Mouse (Mus musculus): Measurements from ENCODE around the gene Cnot11. TPM values are rescaled to one million over a fixed set of nuclear protein-coding genes. Genes with fewer than 3 reads are reported as not detected.

Gene Cnot11
- total RNA-seq, 2 experiments from 2014 or later: 20.0 to 20.3 TPM

DNA sequence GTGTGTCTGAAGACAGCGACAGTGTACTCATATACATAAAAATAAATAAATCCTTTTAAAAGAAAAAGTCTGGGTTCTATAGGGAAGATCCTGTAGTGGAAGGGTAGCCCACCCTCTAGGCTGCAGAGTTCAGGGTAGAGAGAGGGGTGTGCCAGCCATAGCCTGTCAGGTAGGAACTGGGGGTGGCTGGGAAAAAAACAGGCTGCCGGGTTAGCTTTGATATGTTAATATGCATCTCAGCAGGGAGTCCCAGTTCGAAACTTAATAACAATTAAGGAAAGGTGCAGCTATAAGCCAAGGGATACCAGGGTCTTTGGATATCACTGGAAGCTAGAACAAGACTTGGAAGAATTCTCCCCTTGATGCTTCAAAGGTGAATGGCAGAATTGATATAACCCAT, 875 bp upstream of the Cnot11 start:
- no peak for DNase-seq

DNA sequence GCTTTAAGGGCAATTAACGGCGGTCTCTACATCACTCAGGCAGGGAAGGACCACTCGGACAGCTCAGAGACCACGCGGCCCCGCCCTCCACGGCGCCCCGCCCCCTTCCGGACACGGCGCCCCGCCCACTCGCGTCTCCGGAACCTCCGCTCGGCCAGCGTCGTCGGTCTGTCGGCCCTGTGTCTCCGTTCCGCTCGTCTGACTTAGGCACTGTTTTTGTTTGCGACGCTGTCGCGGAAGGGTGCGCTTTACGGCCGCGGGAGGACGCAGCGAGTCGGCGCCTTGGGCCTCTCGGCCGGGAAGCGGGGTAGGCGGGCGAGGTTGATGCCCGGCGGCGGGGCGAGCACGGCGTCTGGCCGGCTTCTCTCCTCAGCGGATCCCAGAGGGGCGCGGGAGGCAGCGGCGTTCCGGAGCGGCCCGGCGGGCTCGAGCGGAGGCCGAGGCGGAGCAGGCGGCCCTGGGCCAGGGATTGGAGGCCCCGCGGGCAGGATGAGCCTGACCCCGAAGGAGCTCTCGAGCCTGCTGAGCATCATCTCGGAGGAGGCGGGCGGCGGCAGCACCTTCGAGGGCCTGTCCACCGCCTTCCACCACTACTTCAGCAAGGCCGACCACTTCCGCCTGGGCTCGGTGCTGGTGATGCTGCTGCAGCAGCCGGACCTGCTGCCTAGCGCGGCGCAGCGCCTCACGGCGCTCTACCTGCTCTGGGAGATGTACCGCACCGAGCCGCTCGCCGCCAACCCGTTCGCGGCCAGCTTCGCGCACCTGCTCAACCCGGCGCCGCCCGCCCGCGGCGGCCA, 921 bp downstream of the Cnot11 start:
- DNase-seq: peak; percentile 98

DNA sequence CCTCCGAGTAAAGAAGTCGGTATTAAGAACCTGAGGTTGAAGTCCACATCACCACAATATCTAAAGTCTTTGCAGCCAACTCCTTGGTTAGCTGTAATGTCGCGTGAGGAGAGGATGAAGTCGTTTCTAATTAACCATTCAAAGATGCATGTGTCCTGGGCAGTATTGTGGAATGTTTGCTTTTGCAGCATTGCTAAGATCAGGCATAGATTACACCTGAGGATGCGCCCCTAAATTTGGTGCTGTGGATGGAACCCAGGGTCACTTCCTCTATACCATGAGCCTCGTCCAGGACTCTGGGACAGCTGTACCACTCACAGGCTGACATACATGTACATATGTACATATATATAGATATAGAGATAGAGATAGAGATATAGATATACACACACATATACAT, 1.9 kb downstream of the Cnot11 start:
- no peak for DNase-seq

DNA sequence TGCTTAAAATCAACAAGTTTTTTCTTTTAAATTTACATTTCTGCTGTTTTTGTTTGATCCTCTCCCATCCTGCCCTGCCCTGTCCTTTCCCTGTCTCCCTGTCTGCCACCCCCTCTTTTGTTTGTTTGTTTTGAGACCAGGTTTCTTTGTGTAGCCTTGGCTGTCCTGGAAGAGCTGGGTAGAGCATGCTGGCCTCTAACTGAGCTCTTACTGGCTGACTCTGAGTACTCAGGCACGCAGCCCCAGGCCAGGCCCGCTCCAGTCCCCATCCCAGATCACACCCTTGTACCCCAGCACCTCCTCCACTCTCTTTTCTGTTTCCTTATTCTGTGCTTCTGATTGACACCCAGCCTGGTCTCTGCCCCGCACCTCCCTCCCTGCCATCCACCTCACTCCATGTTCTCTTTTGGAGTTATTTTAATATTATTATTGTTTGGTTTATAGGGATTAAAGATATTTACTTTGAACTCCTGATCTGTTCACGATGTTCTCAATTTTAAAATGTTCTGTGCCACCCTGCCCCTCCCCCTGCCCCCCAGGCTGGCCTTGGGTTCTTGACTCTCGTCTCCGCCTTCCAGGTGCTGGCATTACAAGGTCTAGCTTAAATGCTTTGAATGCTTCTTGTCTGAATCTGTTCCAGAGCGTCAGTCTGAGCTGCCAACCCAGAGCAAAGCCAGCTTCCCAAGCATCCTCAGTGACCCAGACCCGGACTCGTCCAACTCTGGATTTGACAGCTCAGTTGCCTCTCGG, 3.0 kb downstream of the Cnot11 start:
- DNase-seq: peak; percentile 10 to 48

DNA sequence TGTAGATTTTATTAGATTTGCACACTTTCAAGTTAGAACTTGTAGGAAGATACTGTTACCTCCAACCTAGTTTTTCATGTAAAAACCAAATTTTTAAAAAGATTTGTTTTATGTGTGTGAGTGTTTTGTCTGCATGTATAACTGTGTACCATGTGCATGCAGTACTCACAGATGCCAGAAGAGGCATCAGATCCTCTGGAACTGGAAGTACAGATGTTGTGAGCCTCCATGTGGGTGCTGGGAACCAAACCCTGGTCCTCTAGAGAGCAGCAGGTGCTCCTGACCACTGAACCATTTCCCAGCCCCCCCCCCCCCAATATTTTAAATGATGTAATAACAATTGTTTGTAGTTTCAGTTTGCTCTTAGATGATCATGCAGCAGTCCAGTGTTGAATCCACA, 5.8 kb downstream of the Cnot11 start:
- no peak for DNase-seq

DNA sequence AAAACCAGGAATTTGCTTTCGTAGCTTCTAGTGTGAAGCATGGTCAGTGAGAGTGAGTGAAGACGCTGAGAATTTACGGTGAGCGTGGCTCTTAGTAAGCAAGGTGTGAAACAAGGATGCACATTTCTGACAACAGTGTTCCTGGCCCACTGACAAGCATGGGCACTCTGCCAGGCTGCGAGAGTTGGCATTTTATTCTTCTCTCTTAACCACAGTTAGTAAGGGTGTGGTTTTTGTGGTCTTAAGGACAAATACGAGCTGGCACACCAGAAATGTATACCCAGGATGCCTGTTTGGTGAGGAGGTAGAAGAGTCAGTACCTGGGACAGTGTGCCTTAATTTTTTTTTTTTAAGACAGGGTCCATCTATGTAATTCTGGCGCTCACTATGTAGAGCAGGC, 10.8 kb downstream of the Cnot11 start:
- no peak for DNase-seq

DNA sequence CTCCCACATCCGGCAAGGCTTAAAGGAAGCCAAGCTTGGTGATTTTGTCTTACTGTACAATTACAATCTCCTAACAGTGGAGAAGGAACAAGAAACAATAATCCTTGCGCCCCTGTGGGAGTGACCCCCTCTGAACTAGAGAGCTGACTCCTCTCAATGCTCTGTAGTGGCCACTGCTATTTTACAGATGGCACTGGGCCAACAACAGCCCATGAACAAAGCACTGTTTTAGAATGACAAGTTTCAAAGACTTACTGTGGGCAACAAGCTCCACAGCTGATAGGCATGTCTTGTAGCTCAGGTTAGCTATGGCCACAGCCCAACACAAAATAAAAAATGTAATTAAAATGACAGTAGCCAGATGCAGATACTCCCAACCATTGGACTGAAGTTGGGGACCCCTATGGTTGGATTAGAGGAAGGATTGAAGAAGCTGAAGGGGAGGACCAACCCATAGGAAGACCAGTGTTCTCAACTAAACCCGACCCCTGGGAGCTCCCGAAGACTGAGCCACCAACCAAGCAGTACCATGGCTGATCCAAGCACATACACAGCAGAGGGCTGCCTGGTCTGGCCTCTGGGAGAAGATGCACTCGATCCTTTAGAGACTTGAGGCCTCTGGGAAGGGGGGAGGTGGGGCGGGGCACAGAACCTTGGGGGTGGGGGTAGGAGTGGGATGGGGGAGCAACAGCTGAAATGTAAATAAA, 11.5 kb downstream of the Cnot11 start:
- no peak for DNase-seq

DNA sequence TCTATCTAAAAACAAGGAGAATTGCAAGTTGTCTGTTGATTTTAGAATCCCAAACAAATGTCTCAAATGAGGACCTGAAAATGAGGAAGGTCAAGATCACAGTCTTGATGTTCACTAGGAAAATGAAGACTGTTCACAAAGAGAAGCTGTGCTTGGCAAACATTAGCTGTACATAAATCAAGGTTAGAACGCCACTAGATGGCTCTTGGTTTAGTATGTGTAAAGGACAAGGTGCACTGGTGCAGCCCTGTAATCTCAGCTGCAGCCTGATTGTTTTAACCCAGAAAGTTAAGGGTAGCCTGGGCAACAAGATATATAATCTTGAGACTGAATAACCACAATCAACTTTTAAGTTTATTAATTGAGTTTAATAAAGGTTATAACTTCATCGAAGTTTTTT, 12.4 kb downstream of the Cnot11 start:
- no peak for DNase-seq

DNA sequence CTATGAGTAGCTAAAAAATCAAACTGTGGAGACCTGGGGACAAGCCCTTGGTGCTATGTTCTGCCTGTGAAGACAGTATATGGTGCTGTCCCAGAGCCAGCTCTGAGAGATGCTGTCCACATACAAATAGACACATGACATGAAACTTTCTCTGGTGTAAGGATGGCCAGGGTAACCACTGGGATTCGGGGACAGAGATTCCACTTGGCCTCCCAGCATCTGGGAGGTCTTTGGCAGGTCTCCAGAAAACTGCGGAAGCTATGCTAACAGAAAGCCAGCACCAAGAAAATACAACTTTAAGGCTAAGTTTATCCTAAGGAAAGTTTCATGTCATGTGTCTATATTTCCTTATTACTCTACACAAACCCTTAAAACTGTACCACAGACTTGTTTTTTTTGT, 15.0 kb downstream of the Cnot11 start:
- DNase-seq: no peak

DNA sequence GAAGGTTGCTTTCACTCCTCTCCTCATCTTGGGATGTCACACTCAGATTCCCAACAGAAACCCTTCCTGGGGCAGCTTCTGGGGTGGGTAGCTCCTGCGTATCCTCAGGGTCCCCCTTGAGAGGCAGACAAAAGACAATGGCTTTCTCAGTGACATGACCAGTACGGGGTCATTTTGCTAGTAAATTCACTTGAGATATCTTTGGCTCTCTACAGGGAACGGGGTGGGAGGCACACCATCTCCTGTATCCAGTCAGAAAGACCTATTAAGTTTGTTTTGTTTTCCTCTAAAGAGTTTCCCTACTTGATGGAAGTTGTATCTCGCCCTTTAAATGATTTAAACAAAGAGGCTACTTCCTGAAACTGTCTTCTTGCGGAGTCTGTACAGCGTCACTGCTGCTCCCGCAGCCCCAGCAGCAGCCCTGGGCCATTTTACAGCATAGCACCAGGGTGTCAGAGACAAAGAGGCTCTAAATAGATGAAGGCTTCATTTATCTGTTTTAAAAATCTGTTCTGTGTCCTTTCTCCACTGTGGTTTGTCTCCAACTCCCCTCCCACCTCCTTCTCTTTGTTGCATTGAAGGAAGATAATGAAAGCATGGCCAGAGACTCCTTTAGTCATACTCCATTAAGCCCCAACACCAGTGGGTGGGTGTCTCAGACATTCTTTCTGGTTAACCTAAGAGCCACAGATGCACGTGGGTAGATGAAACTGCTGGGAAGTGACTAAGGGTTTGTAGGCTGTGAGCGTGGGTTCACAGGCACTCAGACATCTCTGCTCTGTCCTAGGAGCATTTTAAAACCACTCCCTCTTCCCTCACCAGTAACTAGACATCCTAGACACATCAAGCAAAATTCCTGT, 21.0 kb downstream of the Cnot11 start:
- no peak for DNase-seq

DNA sequence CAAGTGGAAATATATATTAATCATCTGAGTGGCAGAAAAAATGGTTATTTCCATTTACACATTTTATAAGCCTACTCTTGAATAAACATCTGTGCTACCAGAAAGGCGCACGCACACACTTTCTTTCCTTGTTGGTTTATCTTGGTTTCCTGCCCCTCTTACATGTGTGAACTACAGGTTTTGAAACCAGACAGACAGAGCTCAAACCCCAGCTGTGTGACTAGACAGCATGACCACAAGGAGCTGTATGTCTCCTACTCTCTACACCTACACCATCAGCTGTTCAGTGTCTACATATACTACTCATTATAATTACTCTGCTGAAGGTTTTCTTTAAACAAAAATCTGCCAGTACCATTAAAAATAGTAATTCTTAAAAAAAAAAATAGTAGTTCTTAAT, 24.2 kb downstream of the Cnot11 start:
- no peak for DNase-seq

DNA sequence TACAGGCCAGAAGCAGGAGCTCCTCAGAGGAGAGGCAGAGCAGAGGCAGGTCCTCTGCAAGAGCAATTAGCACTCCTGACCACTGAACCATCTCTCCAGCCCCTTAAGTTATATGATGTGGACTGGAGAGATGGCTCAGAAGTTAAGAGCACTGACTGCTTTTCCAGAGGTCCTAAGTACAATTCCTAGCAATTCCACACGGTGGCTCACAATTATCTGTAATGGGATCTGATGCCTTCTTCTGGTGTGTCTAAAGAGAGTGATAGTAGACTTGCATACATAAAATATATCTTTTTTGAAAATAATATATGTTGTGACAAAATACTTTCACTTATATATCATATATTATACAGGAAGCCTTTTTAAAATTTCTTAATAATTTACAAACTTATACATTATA, 27.1 kb downstream of the Cnot11 start:
- DNase-seq: no peak

DNA sequence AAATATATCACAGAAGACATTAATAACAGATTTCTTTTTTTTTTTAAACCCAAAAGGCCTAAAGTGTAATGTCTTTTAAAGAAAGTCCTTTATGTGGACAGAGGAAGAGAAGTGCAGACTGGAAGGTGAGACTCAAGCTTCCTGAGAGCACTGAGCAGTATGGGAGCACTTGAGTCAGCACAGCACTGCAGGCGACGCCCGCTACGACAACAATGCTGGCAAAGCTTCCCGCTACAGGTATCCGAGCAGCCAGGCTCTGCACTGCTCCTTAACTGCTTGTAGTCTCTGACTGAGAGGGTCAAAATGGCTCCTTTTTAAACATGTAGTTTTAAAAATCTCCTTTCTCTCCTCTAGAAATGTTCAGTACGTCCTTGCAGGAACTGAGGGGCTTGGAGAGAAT, 28.4 kb downstream of the Cnot11 start:
- DNase-seq: no peak

DNA sequence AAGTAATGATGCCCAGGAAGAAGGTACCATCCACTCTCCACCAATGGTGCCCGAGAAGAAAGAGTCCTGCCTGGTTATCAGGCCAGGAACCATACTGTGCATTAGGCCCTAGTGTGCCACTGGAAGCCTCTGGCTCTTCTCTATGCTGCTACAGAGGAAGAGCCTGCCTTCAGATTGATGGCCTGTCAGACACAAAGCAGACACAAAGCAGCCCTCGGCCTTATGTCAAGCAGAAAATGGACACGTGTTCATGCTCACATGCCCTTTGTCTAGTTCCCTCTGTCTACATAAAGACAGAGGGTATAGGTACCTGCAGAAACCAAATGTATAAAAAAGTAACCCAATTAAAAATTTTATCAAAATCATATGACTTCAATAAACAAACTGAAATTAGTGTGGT, 29.8 kb downstream of the Cnot11 start:
- no peak for DNase-seq

DNA sequence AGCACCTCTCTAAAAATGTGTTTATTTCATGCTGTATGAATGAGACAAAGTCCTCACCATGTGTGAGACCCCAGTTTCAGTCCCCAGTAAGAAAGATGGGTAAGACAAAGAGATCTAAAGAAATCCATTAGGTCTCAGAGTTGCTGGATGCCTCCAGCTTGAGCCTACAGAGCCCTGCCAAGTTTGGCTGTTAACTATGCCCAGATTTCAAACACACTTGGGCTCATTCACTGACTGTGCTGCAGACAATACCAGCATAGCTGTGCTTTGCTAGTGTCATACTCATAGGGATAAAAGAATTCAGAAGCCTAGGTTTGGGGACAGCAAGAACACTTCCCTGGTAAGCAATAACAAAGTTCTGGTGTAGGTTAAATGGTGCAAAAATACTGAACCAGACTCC, 33.3 kb downstream of the Cnot11 start:
- no peak for DNase-seq

DNA sequence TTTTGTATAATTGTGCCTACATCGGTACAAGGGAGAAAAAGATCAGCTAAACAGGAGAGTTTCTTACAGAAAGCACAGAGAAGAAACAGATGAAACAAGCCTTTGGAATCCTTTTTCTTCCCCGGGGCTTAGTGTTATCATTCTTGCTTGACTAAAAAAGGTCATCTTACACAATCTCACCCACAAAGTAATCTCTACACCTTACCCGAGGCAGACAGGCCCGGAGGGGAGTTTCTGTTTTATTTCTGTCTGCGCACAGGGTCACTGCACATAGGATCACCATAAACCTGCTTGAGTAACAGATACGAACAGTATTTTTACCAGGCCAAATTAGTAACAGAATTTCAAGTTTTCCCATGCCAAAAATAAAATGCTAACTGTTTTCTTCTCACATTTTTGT, 36.9 kb downstream of the Cnot11 start:
- no peak for DNase-seq

DNA sequence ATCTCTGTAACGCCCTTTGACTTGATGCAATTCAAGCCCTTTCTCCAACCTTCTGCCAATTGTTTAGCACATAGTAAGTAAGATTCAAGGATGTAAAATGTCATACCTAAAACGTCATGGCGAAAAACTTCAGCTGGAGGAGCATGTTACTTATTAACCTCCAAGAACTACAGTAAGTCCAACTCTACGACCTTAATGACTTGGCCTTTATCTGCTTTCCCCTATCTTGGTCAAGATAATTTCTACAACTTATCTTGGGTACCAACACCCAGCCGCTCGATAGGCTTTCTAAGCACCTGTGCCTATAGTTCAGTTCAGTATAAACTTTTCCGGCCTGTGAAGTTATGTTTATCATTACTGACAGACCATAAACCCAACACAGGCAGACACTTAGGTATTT, 39.1 kb downstream of the Cnot11 start:
- DNase-seq: no peak

DNA sequence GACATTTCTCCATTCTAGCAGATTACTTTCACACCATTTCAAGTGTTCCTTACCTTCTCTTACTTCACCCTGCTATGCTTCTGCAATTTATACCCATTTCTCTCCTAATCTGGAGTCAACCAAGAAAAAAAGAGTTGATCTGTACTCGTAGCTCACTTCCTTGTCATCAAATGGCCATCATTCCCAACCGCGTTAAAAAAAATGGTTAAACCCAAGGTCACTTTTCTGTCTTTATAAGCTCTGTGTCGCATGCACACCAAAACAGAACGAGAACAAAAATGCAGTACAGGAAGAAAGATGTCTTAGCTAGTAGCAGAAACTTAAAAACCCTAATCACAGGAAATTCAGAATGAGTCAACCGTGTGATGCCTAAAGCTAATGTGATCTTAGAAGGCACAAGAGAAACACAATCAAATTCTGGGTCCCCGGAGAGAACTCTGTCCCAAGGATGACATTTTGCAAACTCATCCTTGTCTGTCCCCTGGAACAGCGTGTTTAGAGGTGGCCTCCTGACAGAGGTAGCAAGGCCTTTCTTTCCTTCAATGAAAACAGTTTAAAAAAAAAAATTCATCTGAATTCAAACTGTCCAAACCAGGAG, 41.1 kb downstream of the Cnot11 start:
- peak in 1 of 2 experiments; percentile 5 for DNase-seq

DNA sequence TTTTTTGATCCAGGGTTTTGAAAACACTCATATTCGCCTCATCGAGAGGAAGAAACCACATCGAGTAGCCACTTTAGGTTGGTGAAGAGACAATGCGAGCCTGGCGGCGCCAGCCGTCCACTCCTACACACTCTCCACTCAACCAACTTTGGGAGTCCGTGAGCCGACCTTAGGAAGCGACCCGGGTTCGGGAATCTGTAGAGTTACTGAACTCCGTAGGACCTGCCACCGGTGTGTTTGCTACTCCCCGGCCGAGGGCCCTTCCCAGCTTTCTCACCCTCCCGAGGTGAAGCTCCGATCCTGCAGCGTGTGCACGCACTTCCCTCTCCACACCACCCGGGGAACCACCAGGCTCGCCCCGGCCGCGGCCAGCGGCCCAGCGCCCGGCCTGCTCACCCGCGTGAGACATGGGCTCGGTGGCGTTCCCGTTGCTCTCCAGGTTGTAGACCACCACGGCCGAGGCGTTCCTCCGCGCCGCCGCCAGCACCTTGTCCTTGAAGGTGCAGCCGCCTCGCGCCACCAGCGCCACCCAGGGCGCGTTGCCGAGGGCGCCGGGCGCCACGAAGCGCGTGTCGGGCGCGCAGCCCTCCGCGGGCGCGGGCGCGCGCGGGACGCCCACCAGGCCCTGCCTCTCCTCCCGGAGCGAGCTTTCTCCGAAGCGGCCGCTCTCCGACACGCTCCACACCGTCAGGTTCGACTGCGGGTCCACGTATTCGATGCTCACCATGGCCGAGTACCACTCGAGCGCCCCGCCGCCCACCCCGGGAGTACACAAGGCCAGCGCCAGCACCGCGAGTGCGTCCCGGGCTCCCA, 41.8 kb downstream of the Cnot11 start:
- DNase-seq: peak; percentile 56 to 70

DNA sequence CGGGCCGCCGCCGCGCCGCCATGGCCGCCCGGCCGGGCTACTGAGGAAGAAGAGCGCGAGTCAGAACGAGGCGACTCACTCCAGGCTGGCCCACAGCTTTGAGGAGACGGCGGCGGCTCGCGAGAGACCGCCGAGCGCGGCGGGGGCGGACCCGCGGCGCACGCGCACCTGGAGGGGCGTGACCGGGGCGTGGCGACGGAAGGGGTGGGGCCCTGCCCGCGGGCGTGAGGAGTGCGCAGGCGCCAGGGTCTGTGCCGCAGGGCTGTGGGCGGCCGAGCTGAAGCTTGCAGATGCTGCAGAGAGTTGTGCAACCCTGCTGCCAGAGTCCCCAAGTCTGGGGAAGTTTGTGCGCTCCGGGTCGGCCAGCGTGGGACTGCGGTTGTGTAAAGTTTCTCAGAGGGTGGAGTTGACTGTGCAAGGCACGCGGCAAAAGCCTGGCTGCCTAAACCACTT, 42.5 kb downstream of the Cnot11 start, which contains the start of gene Rnf149:
Rnf149 (minus strand) TSS at position 153 of the 453 bp plus-strand sequence.
- DNase-seq: peak; percentile 98 to 99

DNA sequence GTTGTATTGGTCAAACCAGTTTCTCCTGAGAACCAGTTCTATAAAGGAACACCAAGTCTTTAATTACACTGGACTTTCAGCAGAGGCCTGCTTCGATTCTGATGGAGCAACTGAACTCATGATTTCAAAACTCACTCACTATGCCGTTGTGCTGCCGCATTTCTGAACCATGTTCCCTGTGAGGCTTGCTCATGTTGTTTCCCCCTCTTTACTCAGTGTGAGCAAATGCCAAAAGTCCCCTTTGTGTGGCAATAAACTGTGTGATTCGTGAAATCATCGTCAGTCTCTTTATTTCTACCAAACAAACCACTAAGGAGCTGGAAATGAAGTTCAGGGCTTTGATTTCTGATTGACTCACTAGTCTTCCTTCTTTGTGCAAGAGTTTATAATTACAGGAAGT, 43.7 kb downstream of the Cnot11 start:
- no peak for DNase-seq
